Mouse (Mus musculus) bone marrow macrophage, adult 2 months (primary cell): Measurements from ENCODE around the gene Nrg4.

Source experiments
- CTCF ChIP-seq: IDR thresholded peaks from 2 replicates; pipeline ENCODE4 v1.5.1; 2012; ENCODE audit warnings: low read depth, mild to moderate bottlenecking, low read length, moderate library complexity
- POLR2A ChIP-seq: IDR thresholded peaks from 2 replicates; pipeline ENCODE4 v1.6.1; 2012; ENCODE audit warnings: mild to moderate bottlenecking, low read depth, low read length, borderline replicate concordance

- TF ChIP-seq CTCF = no peak
- no peak for TF ChIP-seq POLR2A
Observed at GRCm38 (mm10) chr9:55243280-55243679, 83.4 kb downstream of the Nrg4 start.
